Mouse (Mus musculus): ENCODE results near the gene Uts2. TPM values are rescaled to one million over a fixed set of nuclear protein-coding genes. Genes with fewer than 3 reads are reported as not detected.
"Not testable (repeated sequence)": the region's sequence is repeated elsewhere in the genome, so short reads cannot be mapped to it uniquely, and the experiment has no call there.

Gene Uts2
- total RNA-seq, 4 experiments from 2014 or later: not detected

- no peak for DNase-seq (ENCODE audit: low spot score)
These were observed 19.0 kb downstream of the Uts2 start for GRCm38 (mm10) chr4:151015946-151016345.

DNA sequence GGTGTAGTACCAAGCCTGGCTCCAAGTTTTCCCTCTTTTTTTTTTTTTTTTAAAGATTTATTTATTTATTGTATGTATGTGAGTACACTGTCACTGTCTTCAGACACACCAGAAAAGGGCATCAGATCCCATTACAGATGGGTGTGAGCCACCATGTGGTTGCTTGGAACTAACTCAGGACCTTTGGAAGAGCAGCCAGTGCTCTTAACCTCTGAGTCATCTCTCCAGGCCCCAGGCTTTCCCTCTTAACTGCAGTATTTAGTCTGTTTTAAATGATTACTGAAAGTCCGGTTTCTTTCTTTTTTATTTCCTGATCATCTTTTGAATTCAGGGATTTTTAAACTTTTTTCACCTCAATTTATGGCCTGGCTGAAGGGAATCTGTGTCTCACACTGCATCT is 20.5 kb downstream of the Uts2 start:
- DNase-seq (ENCODE audit: low spot score): not testable (repeated sequence)

- no peak for DNase-seq (ENCODE audit: low spot score)
These were observed 27.3 kb downstream of the Uts2 start for GRCm38 (mm10) chr4:151024152-151024551.

DNA sequence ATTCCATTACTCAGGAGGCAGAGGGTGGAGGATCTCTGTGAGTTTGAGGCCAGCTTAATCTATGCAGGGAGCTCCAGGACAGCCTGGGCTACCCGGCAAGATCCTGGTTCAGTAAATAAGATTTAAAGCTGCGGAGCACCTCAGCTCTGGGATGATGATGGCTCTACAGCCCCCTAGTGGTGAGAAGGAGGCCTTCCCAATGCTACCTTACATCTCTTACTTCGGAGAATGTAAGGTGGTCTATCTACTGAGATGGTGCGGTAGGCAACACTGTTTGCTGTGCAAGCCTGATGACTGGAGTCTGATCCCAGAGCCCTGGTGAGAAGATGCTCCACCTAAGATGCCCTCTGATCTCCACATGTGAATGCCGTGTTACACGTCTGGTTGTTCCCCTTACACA is 30.1 kb downstream of the Uts2 start:
- no peak for DNase-seq (ENCODE audit: low spot score)

DNA sequence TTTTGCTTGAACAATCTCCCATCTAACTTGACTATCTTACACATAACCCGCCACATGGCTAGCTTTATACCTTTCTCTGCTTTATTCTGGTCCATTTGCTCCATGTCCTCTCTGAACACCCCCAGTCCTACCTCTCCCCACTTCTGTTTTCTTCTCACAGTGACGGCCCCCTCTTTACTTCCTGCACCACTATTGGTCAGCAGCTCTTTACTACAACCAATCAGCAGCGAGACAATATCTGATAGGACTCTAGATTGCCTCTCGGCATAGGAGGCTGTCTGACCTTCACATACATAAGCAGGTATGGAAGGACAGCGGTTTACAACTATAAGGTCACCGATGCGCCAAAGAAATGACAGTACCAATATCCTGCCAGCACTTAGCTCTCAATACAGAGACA is 39.6 kb downstream of the Uts2 start:
- DNase-seq (ENCODE audit: low spot score): no peak

DNA sequence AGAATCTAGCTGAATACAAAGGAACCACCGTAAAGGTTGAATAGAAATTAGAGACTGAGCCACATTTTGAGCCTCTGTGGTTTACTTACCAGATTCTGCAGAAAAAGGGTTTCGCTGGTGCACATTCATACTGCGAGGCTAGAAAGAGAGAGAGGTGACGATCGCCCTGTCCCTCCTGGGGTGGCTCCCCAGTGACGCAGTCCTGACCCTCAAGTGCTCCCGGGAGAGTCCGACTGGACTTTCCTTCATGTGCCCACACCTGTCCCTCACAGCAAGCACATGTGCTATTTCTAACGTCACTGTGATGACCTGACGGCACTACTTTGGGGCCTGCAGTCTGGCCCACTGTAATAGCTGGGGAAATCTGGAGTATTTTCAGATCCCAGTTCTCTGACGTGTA is 40.9 kb downstream of the Uts2 start:
- DNase-seq (ENCODE audit: low spot score): no peak

GRCm38 (mm10) chr4:151041506-151041905 is 44.6 kb downstream of the Uts2 start:
- no peak for DNase-seq (ENCODE audit: low spot score)

- DNase-seq (ENCODE audit: low spot score): no peak
These were observed 46.4 kb downstream of the Uts2 start for GRCm38 (mm10) chr4:151043281-151043680.

- DNase-seq (ENCODE audit: low spot score): peak; percentile 97
These were observed 47.4 kb downstream of the Uts2 start, which contains the start of gene Per3 for GRCm38 (mm10) chr4:151044037-151044943. TSS of gene Per3 (minus strand) at chr4:151044665.

GRCm38 (mm10) chr4:151044944-151045570 is 48.2 kb downstream of the Uts2 start:
- DNase-seq (ENCODE audit: low spot score): no peak

- no peak for DNase-seq (ENCODE audit: low spot score)
These were observed 49.6 kb downstream of the Uts2 start for GRCm38 (mm10) chr4:151046524-151046923.

DNA sequence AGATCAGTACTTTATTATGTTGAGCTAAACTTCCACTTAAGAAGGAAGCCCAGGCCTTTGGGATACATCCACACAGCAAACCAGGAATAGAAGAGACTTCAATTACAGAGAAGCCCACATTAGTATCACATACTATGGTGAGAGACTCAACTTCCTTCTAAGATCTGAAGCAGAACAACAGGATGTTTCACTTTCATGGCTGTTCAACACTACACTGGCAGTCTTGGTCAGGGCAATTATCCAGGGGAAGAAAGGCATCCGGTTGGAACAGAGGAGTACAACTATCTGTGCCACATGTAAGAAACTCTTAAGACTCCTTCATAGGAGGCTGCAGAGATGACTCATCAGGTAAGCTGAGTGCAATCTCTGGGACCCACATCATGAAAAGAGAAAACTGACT is 54.3 kb downstream of the Uts2 start:
- DNase-seq (ENCODE audit: low spot score): no peak

Other genes with a start within 250 kb of the Uts2 start
- 10 to 100 TPM in 2 of 4 experiments, 1 to 10 TPM in 2; 8.5 to 23.4 (median 11.4) TPM for gene Errfi1, start 143.2 kb upstream of the Uts2 start, total RNA-seq (2022)
- gene Park7, start 82.7 kb upstream of the Uts2 start, total RNA-seq (2022): 100 to 1,000 TPM; 275 to 312 (median 290) TPM
- under 1 TPM; 0.12 to 0.29 (median 0.22) TPM for gene Tnfrsf9, start 82.5 kb upstream of the Uts2 start, total RNA-seq (2022)
- gene Per3, start 47.6 kb downstream of the Uts2 start, total RNA-seq (2022): 10 to 100 TPM in 3 of 4 experiments, 1 to 10 TPM in 1; 7.6 to 19.1 (median 16.9) TPM
- 10 to 100 TPM; 51.7 to 66.2 (median 62.3) TPM for gene Vamp3, start 60.9 kb downstream of the Uts2 start, total RNA-seq (2022)
- under 1 TPM in 2 of 4 experiments, not detected in 2; 0.37 to 0.44 TPM for gene Gm13090, start 92.5 kb downstream of the Uts2 start, total RNA-seq (2022)

All from heart, adult 8-10 months (tissue).